Mouse (Mus musculus) ovary, postnatal 14 days (tissue): ENCODE data around the gene Rgs3.

Source experiments
- DNase-seq: peaks from one replicate; pipeline ENCODE4 v3.0.0; 2022; ENCODE audit warnings: low spot score

Rgs3 gene

DNA sequence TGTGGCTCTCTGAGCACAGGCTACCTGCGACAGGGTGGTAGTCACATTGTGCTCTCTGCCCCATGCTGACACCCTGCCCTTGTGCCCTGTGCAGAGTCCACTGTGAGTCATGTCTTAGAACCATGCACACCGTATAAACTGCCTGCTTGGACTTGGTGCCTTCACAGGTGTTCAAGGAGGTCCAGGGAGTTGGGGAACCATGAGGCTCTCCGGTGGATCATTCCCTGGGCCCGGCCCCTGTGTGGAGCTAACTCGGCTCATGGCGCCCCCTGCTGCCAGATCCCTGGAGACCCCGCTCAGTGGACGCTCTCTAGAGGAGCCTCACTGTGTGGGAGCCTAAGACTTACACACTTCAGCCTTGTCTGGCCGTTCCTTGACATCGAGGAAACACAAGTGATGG, 134.2 kb downstream of the Rgs3 start:
- DNase-seq: no peak

DNA sequence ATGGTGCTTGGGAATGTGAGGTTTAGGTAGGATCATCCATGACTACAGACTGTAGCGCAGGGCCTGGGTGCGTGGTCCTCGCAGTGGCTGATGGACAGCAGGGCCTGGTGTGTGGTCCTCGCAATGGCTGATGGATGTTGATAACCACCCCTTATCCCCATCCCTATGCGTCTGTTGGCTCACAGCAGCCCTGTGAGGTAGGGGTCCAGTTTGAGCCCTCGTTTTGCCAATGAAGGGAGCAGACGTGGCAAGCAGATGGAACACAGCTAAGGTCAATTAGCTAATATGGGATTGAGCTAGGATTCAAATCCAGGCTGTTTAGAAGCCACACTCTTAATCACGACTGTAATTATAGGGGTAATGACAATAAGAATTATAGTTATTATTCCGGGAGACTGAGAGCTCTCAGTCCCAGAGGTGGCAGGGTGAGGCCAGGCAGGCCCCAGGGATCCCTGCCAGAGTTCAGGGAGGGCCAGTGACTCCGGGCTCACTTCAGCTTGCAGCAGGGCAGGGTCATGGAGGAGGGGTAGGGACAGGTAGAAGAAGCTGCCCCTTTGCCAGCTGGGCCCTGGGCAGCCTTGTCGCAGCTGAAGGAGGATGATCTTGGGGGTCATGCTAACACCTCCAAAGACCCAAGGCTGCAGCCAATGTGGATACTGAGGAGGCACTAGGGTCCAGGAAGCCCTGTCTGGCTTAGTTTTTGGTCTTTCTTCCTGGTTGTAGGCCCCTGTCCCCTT, 135.2 kb downstream of the Rgs3 start:
- DNase-seq: no peak

DNA sequence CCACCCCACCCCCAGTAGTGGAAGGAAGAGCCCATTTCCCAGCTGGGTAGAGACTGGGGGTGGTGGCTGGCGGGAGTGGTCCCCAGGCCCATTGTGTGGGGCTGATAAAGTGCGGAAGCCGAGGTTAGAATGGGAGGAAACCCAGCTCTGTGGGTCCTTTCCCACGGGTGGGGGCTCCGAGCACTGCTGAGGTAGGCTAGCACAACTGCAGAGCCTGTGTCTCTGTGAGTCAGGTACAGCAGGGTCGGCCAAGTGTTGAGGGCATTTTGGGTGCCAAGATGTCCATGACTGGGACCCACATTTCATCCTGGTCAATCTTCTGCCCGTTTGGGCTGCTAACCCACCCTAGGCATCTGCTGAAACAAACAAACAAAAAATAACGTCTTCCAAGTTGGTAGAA, 135.9 kb downstream of the Rgs3 start:
- no peak for DNase-seq

DNA sequence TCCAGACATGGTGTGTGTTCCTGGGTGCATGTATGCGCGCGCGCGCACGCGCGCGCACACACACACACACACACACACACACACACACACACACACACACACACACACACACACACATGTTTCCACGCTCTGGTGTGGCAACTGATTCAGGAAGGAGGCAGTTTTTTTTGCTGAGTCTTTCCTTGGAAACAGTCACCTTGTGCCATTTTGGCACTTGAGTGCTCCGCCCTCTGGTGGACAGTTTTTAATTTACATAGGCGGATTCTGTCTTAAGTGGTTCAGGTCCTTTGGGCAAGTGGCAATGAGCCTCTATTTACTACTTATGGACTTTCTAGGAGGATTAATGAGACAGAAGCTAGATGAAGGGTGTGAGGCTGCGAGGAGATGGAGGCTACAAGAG, 136.3 kb downstream of the Rgs3 start:
- DNase-seq: peak; percentile 61

DNA sequence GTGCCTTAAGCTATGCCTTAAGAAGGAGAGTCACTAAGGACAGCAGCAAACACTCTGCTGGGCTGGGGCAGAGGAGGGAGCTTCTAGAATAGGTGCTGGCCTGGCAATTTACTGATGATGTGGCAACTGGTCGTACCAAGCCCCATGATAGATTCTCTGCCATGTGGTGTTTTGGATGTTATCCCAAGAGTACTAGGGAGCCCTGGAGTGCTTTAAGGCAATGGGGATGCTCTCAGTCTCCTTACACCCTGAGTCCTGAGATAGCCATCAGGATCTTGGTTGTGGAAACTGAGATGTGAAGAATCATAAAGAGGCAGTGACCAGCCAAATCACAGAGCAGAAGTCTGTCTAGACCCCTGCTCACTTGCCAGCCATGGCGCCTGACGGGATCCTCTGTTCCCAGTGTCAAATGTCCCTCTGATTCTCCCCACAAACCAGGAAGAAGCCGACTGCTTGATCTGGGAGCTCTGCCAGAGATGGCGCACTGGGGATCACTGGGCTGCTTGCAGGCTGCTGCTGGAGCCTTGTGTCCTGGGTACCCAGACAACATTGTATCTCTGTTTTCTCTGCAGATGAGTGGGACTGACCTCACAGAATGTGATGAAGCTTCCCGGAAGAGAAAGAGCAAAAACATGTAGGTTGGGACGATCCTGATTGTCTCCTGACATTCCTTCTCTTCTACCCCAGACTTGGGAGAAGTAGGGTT, 137.2 kb downstream of the Rgs3 start:
- no peak for DNase-seq

DNA sequence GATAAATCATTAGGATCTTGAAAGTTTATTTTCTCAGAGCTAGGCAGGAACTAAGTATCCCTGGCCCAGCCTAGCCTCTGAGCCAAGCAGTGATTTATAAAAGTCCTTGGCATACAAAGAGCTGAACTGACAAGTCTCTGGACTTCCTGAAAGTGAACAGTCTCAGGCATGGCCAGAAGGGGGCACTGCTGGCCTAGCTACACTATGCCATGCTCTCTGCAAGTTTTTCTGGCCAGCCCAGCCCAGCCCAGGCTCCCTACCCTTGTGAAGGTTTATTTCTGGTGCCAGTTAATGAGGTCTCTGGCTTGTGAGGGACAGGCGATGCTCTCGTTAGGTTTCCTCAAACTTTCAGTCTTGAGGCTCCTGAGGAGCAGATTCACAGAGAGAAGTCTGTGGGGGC, 137.8 kb downstream of the Rgs3 start:
- DNase-seq: peak; percentile 86

DNA sequence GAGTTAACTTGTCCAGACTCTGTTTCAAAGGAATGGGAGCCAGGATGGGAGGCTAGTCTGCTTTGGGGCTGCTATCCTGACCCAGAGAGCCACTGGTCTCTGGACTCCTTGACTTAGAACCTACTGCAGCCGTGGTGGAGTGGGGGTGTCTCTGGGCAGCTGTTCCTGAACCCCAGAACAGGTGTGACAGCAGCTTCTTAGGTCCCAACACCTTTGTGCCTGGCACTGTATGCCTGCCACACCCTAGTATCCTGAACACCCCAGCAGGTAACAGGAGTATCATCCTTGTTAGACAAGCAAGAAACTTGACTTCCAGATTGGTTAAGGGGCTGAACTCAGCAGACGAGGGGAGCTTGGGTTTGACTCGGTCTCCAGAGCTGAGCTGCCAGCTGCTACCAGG, 138.9 kb downstream of the Rgs3 start:
- no peak for DNase-seq

DNA sequence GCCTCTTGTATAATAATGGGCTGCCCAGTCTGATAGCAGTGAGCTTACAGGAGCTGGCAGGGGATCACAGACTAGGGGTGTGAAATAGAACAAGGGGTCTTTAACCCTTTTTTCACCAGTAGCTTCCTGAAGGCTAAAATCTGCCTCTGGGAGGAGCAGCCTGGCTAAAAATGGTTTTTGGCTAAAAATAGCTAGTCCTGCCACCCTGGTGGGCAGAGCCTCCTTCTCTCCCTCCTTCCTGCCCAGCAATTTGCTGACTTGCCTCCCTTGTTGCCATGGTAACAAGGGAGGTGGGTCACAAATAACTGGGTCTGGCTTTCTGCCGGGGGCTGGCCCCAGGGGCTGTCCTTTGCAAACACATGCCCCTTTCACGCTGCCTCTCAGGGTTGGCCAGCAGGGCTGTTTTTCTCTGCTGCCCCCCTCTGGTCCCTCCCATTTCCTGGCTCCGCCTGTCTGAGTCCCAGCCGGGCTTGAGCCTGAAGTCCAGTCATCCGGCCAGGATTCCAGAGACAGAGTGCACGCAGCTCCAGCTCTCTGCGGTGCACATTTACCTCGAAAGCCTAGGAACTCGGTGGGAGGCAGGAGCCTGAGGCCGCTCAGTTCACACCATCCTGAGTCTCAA, 139.7 kb downstream of the Rgs3 start:
- peak; percentile 90 for DNase-seq

DNA sequence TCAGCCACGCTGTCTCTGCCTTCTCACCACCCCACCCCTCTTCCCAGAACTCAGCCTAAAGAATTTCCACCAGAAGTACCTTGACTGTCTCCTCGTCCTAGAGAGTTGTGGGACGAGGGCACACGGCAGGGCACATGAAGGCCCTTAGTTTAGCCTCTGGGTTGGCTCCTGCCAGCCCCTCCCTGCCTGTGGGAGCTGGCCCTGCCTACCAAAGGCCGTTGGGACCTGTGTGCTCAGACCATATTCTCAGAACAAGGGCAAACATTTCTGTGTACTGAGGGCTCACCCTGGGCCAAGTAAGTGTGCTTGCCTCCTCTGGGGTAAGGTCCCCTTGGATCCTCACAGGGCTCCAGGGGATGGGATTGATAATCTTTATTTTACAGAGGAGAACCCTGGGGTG, 140.8 kb downstream of the Rgs3 start:
- DNase-seq: no peak

DNA sequence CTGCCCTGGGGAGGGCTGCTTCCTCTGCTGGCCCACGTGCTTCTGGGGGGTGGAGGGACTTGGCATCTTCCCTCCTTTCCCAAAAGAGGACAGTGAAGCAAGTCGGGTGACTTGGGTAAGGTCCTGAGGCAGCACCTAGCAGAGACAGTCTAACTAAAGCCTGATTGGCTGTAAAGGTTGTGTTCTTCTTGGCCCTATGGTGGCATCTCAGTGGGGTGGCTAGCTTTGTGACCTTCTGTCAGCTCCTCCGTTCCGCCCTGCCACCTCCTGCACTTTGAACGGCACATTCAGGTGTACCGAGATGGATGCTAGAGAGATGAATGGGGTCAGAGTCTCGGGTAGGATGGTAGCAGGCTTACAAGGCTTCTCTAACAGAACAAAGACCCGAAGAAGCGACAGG, 143.5 kb downstream of the Rgs3 start:
- no peak for DNase-seq

DNA sequence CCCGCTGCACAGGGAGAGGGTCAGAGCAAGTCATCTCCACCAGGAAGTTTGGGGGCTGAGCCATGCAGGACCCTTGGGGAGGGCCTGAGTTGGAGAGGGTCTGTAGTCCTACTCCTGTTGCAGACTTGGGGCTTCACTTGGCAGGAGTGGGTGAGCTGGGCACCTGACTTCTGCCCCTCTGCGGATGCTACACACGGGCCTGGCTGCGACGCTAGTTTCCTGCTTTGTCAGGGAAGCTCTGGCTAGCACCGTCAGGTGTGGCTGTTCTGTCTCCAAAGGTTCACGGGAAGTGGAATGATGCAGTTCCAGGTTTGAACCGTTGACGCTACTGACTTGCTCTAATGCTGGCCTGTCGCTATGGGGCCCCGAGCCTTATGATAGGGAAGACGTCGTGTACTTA, 144.6 kb downstream of the Rgs3 start:
- DNase-seq: no peak

DNA sequence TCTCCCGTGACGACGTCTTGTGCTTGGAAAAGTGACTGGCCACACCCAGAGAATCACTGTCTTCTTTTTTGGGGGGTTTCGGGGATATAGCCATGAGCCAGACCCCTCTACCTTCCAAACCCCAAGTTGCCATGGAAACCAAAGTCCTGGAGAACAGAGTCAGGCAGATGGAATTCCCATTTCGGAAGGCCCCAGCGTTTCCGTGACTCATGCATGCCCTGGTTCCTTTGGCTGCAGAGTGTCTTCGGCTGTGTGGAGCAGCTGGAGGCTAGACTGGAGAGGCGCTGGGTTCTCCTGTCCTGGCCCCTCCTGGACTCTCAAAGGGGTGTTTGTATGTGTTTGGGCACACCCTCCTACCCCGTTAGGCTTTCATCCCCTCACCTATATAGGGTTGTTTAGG, 145.4 kb downstream of the Rgs3 start:
- DNase-seq: no peak

DNA sequence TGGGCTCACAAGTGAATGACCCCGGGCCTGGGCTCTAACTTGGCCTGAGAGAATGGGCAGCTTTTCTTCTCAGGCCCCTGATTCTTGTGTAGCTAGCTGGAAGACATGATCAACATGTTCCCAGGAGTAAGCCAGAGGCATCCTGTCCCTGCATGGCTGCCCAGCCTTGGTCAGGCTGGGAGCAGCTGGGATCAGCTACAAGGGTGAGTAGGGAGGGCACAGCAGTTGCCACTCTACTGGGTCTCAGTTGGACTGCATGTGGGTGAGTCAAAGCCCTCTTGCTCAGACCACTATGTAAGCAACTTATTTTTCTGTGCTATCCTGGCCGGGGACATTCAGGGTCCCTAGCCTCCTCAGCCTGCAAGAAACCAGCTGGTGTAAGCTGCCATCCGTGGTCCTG, 146.1 kb downstream of the Rgs3 start:
- DNase-seq: no peak

DNA sequence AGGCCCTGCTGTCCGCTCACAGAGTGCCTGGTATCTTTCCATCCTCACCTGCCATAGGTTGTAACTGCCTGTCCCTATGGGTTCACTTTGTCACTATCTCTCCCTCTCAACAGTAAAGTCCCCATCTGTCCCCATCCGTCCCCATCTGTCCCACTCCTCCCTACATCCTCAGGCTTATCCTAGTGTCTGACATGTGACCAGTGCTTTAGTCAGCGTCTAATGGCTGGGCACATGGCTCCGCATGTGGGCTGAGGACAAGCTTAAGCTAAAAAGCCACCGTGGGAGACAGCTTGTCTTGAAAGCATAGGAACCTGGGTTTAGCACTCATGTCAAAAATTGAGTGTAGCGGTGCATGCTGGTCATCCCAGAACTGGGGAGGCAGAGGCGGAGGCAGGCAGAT, 148.4 kb downstream of the Rgs3 start:
- no peak for DNase-seq

DNA sequence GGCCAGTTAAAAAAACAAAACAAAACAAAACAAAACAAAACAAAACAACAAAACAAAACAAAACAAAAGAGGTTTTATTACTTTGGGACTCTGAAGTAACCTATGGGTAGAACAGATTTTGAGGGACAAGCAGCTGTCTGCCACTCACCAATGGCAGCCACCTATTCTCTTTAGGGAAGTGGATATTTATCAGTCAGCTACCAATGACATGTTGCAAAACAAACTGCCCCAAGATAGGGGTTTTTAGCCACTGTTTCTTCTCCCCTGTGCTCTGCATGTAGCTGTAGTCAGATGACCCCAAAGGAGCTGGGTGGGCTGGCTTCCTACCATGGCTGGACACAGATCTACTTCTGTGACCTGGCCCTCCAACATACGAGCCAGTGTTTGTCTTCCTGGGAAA, 149.3 kb downstream of the Rgs3 start:
- no peak for DNase-seq

DNA sequence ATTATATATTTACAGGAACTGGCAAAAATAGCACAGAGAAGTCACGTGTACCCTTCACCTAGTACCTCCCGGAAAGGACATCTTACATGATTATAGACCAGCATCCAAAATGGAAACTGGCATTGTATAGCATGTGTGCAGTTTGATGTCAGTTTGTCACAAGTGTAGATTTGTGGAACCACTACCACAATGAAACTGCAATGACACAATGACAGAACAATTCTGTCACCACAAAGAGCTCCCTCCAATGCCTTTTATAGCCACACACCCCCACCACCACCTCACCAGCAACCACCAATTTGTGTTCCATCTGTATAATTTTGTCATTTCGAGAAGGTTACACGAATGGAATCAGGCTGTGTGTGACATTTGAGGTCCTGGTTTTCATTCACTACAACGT, 149.8 kb downstream of the Rgs3 start:
- no peak for DNase-seq

DNA sequence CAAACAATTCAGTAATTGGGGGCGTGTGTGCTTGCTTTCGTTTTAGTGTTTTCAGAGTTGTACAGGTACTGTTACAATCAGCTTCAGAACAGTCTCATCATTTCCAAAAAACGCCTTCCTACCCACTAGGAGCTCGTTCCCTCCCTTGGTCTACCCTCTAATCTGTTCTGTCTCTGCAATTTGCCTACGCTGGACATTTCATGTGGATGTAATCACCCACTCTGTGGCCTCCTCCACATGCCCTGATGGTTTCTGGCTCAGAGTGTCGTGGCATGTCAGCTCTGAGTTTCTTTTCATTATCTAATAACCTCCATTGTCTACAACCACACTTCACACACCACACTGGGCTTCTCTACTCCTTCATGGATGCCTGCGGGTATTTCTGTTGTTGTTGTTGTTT, 151.5 kb downstream of the Rgs3 start:
- DNase-seq: no peak

DNA sequence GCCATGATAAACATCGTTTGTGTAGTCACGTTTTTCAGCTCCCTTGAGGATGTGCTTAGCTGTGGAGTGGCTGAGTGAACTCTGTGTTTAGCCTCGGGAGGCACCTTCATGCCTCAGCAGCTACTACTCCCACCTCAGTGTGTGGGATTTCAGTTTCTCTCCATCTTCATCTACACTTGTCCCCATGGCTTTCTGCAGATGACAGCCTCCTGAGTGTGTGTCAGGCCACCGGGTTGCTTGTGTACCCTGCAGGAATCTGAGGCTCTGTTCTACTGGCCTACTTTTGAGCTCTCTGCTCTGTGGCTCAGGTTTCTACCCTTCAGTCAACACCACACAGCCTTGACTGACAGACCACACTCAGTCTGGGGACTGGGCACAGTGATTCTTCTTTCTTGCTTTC, 151.9 kb downstream of the Rgs3 start:
- no peak for DNase-seq

DNA sequence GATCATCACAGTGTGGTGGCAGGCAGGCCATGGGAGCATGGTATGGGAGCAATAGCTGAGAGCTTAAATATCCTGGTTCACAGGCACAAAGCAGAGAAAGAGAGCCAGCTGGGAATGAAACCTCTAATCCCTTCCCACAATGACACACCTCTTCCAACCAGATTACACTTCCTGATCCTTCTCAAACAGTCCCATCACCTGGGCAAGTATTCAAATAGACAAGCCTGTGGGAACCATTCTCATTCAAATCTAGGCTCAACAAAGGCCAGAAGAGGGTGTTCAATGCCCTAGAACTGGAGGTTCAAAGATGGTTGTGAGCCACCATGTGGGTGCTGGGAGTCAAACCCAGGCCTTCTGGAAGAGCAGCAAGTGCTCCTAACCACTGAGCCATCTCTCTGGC, 161.2 kb downstream of the Rgs3 start:
- DNase-seq: no peak

DNA sequence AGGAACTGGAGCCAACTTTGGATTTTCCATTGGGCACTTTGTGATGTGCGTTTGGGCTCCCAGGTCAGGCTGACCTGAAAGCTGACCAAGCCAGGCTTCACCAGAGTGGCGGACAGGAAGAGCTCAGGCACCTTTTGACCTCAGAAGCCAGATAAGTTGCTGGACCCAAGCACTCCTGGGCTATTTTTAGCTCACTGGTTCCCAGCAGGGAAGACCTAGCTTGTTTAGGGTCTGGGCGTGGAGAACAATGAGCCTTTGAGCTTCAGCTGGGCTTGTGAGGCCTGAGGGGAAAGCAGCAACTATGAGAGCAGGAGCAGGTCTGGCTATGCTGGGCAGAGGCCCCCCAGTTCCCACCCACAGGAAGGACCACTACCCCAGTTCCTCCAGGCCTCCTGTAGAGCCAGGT, 162.4 kb downstream of the Rgs3 start:
- DNase-seq: no peak

DNA sequence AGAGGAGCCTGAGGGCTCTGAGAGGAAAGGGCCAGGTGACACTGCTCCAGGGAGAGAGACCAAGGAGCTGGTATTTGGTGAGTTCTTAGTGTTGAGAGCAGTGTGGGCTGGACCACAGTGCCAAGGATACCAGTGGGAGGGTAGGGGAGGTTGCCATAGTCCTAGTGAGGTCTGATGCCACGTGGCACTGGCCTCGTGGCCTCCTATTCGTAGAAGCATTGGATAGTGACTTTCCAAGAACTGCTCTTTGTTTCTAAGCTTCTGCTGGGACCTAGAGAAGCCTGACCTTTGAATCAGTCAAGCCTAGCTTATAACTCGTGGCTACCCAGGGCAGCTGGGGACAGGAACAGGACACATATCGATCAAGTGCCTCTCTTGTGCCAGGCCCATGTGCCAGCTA, 164.1 kb downstream of the Rgs3 start:
- DNase-seq: no peak

DNA sequence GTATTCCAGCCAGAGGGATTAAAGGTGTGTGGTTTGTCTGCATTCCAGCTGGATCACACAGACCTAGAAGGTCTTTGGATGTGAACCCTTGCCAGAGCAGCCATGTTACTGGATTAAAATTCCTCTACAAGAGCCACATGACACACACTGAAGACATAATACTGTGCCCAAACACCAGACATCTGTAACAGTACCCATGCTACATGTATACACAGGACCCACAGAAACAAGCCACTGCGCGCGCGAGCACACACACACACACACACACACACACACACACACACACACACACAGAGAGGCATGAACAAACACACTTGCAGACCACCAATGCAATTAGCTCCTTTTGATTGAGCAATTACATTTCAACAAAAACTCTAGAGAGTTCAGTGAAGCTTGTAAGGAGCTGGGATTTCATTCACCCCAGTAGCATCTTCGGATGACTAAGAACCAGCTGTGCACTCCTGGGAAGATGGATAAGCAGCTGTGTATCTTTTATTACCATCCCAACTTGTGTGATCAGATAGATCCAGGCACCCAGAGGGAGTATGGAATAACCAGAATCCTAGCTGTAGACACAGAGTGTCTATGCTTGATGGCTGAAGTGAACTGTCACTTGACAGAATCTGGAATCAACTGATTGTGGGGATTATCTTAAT, 166.8 kb downstream of the Rgs3 start:
- DNase-seq: no peak
